Comparison of ENCODE assay signal across 8 mouse cellular contexts in the genomic region with DNA sequence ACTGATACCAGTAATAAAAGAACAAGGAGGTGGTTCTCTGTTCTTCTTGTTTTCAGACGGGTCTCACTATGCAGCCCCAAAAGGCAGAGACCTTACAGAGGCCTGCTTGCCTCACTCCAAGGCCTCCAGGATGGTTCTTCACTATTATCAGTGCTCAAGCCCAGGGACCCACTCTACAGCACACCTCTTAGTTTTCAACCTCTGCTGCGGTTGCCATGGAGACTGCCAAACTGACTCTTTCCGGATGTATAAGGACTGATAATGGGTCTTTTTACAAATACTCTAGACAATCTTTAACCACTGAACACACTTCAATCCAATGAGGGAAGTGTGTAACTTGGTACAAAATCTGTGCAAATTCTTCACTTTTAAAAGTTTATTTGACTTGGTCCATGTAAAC. TPM values are rescaled to one million over a fixed set of nuclear protein-coding genes. Genes with fewer than 3 reads are reported as not detected.
A peak's percentile ranks its signal among the peaks of the same experiment; 100 is the strongest.
DNase-seq lines count a peak whose midpoint lies in the region; ATAC-seq lines count a peak whose summit lies in the region.

No protein-coding gene starts in this region.

- DNase-seq in embryonic facial prominence, embryonic 14.5 days (ENCODE audit: low spot score), result no peak
- peak; percentile 12 for DNase-seq in splenic B cell, adult 2 months (ENCODE audit: low read depth, low spot score)
- DNase-seq in adrenal gland, postnatal 4 days (ENCODE audit: low spot score in 2 of 2), result no peak
- DNase-seq in spleen, postnatal 4 days (ENCODE audit: low spot score in 2 of 2), result no peak
- DNase-seq in frontal cortex, postnatal 10 days (ENCODE audit: low spot score in 2 of 2), result no peak

- H3K27me3 ChIP-seq in megakaryocyte, embryonic 14.5 days (replicated peaks), result no peaks in the 10 kb centered on the region
- no peaks in the 10 kb centered on the region for H3K27me3 ChIP-seq in embryonic facial prominence, embryonic 14.5 days (replicated peaks; ENCODE audit: control insufficient read depth, insufficient read depth, low read length)
- H3K27me3 ChIP-seq in limb, embryonic 12.5 days, result no peaks in the 10 kb centered on the region
- H3K27me3 ChIP-seq in splenic B cell, adult 2 months (ENCODE audit: control insufficient read depth, insufficient read depth, low read length, poor library complexity, severe bottlenecking), result no peaks in the 10 kb centered on the region

- peak overlapping the region; percentile 5 for H3K4me3 ChIP-seq in megakaryocyte, embryonic 14.5 days (replicated peaks)
- peak overlapping the region; percentile 86; the same call in 1 of the 2 replicates for H3K4me3 ChIP-seq in embryonic facial prominence, embryonic 14.5 days (ENCODE audit: low read depth, low read length)
- H3K4me3 ChIP-seq in limb, embryonic 12.5 days (replicated peaks), result peak overlapping the region; percentile 90

- H3K27ac ChIP-seq in embryonic facial prominence, embryonic 14.5 days (replicated peaks; ENCODE audit: low read depth, low read length), result no peak overlapping the region
- no peak overlapping the region for H3K27ac ChIP-seq in limb, embryonic 12.5 days

- 42% methylated on average over 3 of the region's 3 CpGs for WGBS in embryonic facial prominence, embryonic 14.5 days
- 50% methylated on average over 3 of the region's 3 CpGs for WGBS in limb, embryonic 12.5 days

- ATAC-seq in megakaryocyte, adult 5-6 weeks (ENCODE audit: poor library complexity, severe bottlenecking), result no peak
- ATAC-seq in embryonic facial prominence, embryonic 14.5 days (ENCODE audit: low read depth), result no peak
- no peak for ATAC-seq in limb, embryonic 12.5 days (ENCODE audit: insufficient number of reproducible peaks, insufficient read depth, low FRiP score, low TSS enrichment, low read depth)

- no peaks in the 10 kb centered on the region for H3K9me3 ChIP-seq in megakaryocyte, embryonic 14.5 days
- no peaks in the 10 kb centered on the region for H3K9me3 ChIP-seq in embryonic facial prominence, embryonic 14.5 days (ENCODE audit: control insufficient read depth, low read length)
- H3K9me3 ChIP-seq in limb, embryonic 12.5 days, result no peaks in the 10 kb centered on the region

- peaks cover 14% of the 10 kb centered on the region for H3K36me3 ChIP-seq in megakaryocyte, embryonic 14.5 days (replicated peaks; ENCODE audit: low read length)
- no peaks in the 10 kb centered on the region for H3K36me3 ChIP-seq in embryonic facial prominence, embryonic 14.5 days (ENCODE audit: control insufficient read depth, insufficient read depth, low read length)
- H3K36me3 ChIP-seq in limb, embryonic 12.5 days, result no peaks in the 10 kb centered on the region; the same call in 1 of the 2 replicates
- no peaks in the 10 kb centered on the region for H3K36me3 ChIP-seq in splenic B cell, adult 2 months (ENCODE audit: control insufficient read depth, insufficient read depth, low read length, poor library complexity, severe bottlenecking)

- peaks cover 28% of the 10 kb centered on the region for H3K4me1 ChIP-seq in megakaryocyte, embryonic 14.5 days
- peaks cover 20% of the 10 kb centered on the region; the same call in 1 of the 2 replicates for H3K4me1 ChIP-seq in embryonic facial prominence, embryonic 14.5 days (ENCODE audit: control insufficient read depth, insufficient read depth, low read length)
- peaks cover 19% of the 10 kb centered on the region for H3K4me1 ChIP-seq in limb, embryonic 12.5 days (replicated peaks)

- peak overlapping the region; percentile 71 for H3K4me2 ChIP-seq in embryonic facial prominence, embryonic 14.5 days (ENCODE audit: low read depth, low read length)
- peak overlapping the region; percentile 72 for H3K4me2 ChIP-seq in limb, embryonic 12.5 days

- peak overlapping the region; percentile 91; the same call in 1 of the 2 replicates for H3K9ac ChIP-seq in embryonic facial prominence, embryonic 14.5 days (ENCODE audit: low read depth, low read length)
- no peak overlapping the region for H3K9ac ChIP-seq in limb, embryonic 12.5 days (replicated peaks)

RNA-seq across cellular contexts. Expression of a gene that starts 2.1 kb away (rescaled TPM):
- polyA plus RNA-seq in megakaryocyte, embryonic 14.5 days (2012; ENCODE audit: insufficient read depth, low replicate concordance), result 5.3 and 14.2 TPM in 2 replicates
- 14.8 and 19.6 TPM in 2 replicates for total RNA-seq in megakaryocyte, adult 5-6 weeks (2015)
- total RNA-seq in megakaryocyte, adult 5-6 weeks (2017), result 9.1 and 11.7 TPM in 2 replicates
- polyA plus RNA-seq in embryonic facial prominence, embryonic 14.5 days (2014; fragmentation: Nextera tagmentation; extraction: Ambion mirVana), result 32.5 and 33.7 TPM in 2 replicates
- 47.4 and 49.4 TPM in 2 replicates for polyA plus RNA-seq in limb, embryonic 12.5 days (2016; fragmentation: Nextera tagmentation; extraction: Ambion mirVana)
- total RNA-seq in adrenal gland, postnatal 4 days (2021), result 10 to 100 TPM; 43.9 to 45.5 TPM

Comparison
In these comparisons a context has a peak if more than half of its experiments do, and no peak if none do; other contexts are left out.
1. H3K4me3 ChIP-seq: peak in every context shown above with its lines; median percentile 90 in limb, embryonic 12.5 days; 86 in embryonic facial prominence, embryonic 14.5 days; 5 in megakaryocyte, embryonic 14.5 days.